Mouse (Mus musculus): ENCODE data around the gene Fads3. TPM values are rescaled to one million over a fixed set of nuclear protein-coding genes. Genes with fewer than 3 reads are reported as not detected.

Fads3 gene
- total and polyA plus RNA-seq, 2 experiments from 2014 or later, result 38.8 to 92.8 TPM

DNA sequence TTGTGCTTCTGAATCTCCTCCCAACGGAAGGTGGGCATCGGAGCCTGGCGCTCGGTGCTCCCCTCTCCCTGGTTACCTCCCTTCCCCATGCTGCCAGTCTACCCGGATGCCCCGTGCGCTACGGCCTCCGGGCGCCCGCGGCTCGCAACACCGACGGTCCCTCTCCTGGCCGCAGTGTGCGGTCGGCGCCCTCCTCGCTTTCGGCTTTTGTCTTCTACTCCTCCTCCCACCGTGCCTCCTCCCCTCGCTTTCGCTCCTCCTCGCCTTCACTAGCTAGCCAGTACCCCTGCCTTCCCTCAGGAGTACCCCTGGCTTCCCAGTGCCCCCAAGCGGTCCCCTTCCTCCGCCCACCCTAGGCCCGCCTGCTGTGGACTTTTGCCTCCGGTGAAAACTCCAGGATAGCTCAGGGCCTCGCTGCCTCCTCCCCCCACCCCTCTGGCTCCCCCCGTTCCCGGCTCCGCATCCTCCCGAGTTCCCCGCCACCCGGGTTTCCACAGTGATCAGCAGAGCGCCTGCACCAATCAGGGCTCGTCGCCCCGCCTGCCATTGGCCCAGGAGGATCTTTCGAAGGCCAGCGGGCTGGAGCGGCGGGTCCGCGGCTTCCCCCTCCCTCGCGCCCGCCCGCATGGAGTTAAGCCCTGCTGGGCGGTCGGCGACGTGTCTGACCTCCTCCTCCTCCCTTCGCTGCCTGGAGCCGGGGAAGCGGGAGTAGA is 60.1 kb downstream of the Fads3 start, which contains the start of gene Fads2:
Fads2 (minus strand) TSS at position 406 of the 713 bp plus-strand sequence.
- Histone ChIP-seq H3K27me3 (ENCODE audit: insufficient read depth, low read length) (no peaks in the 10 kb centered on the region), H3K9me3 (ENCODE audit: low read length) (no peaks in the 10 kb centered on the region), H3K4me1 (ENCODE audit: insufficient read depth, low read length) (peaks cover 35% of the 10 kb centered on the region; the same call in 1 of the 2 replicates), H3K4me2 (ENCODE audit: low read depth, low read length, poor library complexity, severe bottlenecking) (peak within 1 kb of the TSS; percentile 86), H3K27ac (ENCODE audit: low read depth, low read length) (peak within 1 kb of the TSS; percentile 85), H3K9ac (replicated peaks; ENCODE audit: low read length, poor library complexity, severe bottlenecking) (peak within 1 kb of the TSS; percentile 74), H3K4me3 (ENCODE audit: low read depth, low read length) (peak within 1 kb of the TSS; percentile 80), H3K36me3 (ENCODE audit: insufficient read depth, low read length) (no peaks in the 10 kb centered on the region)
- under 1% methylated on average over 50 of the region's 57 CpGs for WGBS
- peak; percentile 96 for DNase-seq (ENCODE audit: low spot score)
- TF ChIP-seq CTCF (IDR thresholded peaks at IDR 0.05), result peak; percentile 49
- peak; percentile 94 for ATAC-seq (ENCODE audit: low FRiP score)

DNA sequence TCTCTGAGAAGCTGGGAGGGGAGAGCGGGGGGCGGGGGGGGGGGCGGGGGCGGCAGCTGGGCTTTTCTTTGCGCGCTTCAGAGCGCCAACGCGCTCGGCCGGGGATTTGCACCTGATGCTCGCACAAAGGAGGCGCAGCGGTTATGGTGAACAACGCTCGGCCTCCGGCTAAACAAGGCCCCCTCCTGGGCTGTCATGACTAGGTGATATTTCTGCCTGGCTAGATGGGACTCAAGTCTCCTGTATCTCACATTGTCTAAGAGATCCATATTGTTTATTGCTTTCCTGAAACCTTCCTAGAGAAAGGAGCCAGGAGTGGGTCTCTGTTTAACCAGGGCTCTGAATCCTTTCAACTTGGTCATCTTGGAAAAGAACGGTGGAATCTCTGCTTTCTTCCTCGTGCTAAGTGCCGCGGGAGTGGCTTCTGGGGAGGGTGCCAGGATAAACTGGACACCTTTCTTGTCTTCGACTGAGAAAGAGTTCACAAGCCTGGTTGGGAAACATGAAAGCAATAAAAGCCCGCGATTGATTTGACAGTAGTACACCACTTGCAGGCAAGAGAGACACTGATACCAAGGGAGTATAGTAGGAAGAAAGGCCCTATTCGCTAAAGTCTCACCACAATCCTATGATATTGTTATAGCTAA is 60.8 kb downstream of the Fads3 start:
- TF ChIP-seq CTCF (IDR thresholded peaks at IDR 0.05), result peak; percentile 6; the same call in 1 of the 2 replicates
- Histone ChIP-seq H3K4me1 (ENCODE audit: insufficient read depth, low read length) (peaks cover 29% of the 10 kb centered on the region; the same call in 1 of the 2 replicates), H3K27ac (ENCODE audit: low read depth, low read length) (peak overlapping the region; percentile 85), H3K27me3 (ENCODE audit: insufficient read depth, low read length) (no peaks in the 10 kb centered on the region), H3K4me2 (ENCODE audit: low read depth, low read length, poor library complexity, severe bottlenecking) (peak overlapping the region; percentile 86), H3K4me3 (ENCODE audit: low read depth, low read length) (peak overlapping the region; percentile 80), H3K9me3 (ENCODE audit: low read length) (no peaks in the 10 kb centered on the region), H3K36me3 (ENCODE audit: insufficient read depth, low read length) (no peaks in the 10 kb centered on the region), H3K9ac (replicated peaks; ENCODE audit: low read length, poor library complexity, severe bottlenecking) (peak overlapping the region; percentile 74)
- DNase-seq (ENCODE audit: low spot score) (peak; percentile 32), ATAC-seq (ENCODE audit: low FRiP score) (no peak; the same call in 1 of the 2 replicates)
- 2% methylated on average over 22 of the region's 25 CpGs for WGBS

DNA sequence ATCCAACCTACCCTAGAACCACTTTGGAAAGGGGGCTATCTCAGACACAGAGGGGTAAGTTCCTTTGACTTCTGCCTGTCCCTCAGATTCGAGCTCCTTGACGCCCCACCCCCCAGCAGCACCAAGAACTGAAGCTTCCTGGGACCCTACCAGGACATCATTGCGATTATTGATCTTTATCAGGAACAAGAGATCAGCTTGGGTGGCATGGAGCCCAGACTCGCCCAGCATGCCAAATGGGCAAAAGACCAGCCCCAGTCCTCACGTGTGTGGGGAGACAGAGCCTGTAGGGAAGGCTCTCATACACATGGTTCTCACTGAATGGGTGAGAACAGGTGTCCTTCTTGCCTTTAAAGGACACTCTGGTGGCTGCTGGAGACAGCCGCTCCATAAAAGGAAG is 62.9 kb downstream of the Fads3 start:
- 78% methylated on average over 6 of the region's 6 CpGs for WGBS
- no peak for DNase-seq (ENCODE audit: low spot score)
- no peak for ATAC-seq (ENCODE audit: low FRiP score)

DNA sequence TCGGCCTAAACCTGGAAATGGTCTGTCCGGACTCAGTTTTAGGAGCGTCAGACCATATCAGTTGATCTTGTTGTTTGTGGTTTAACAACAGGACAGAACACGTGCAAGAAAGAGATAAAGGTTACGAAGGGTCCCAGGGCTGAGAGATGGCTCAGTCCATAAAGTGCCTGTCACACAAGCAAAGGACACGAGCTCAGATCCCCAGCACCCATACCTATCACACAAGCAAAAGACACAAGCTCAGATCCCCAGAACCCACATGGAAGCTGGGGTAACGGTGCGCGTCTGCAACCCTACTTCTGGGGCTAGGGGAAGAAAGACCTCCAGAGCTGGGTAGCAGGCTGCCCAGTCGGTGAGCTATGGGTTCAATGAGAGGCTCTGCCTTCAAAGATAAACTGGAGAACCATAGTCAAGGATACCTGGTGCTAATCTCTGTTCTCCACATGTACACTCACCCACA is 63.7 kb downstream of the Fads3 start:
- Histone ChIP-seq H3K36me3 (ENCODE audit: insufficient read depth, low read length) (no peaks in the 10 kb centered on the region), H3K4me3 (ENCODE audit: low read depth, low read length) (no peak overlapping the region), H3K9me3 (ENCODE audit: low read length) (no peaks in the 10 kb centered on the region), H3K27ac (ENCODE audit: low read depth, low read length) (no peak overlapping the region), H3K9ac (replicated peaks; ENCODE audit: low read length, poor library complexity, severe bottlenecking) (no peak overlapping the region), H3K4me1 (ENCODE audit: insufficient read depth, low read length) (0 out of 2 replicates have a peak, but pooled peaks cover 5% of the 10 kb centered on the region), H3K4me2 (ENCODE audit: low read depth, low read length, poor library complexity, severe bottlenecking) (no peak overlapping the region), H3K27me3 (ENCODE audit: insufficient read depth, low read length) (no peaks in the 10 kb centered on the region)
- TF ChIP-seq CTCF (IDR thresholded peaks at IDR 0.05), result no peak
- DNase-seq (ENCODE audit: low spot score) (no peak), ATAC-seq (ENCODE audit: low FRiP score) (no peak)
- WGBS, result 86% methylated on average over 10 of the region's 10 CpGs

More for the DNA sequence above, 62.9 kb downstream of the Fads3 start:
- H3K27ac ChIP-seq (ENCODE audit: low read depth, low read length), result no peak overlapping the region
- no peaks in the 10 kb centered on the region for H3K36me3 ChIP-seq (ENCODE audit: insufficient read depth, low read length)
- H3K4me2 ChIP-seq (ENCODE audit: low read depth, low read length, poor library complexity, severe bottlenecking), result no peak overlapping the region
- H3K9me3 ChIP-seq (ENCODE audit: low read length), result no peaks in the 10 kb centered on the region
- no peak overlapping the region for H3K9ac ChIP-seq (replicated peaks; ENCODE audit: low read length, poor library complexity, severe bottlenecking)
- no peak overlapping the region for H3K4me3 ChIP-seq (ENCODE audit: low read depth, low read length)
- peaks cover 13% of the 10 kb centered on the region; the same call in 1 of the 2 replicates for H3K4me1 ChIP-seq (ENCODE audit: insufficient read depth, low read length)
- H3K27me3 ChIP-seq (ENCODE audit: insufficient read depth, low read length), result no peaks in the 10 kb centered on the region
- no peak for TF ChIP-seq CTCF (IDR thresholded peaks at IDR 0.05)

DNA sequence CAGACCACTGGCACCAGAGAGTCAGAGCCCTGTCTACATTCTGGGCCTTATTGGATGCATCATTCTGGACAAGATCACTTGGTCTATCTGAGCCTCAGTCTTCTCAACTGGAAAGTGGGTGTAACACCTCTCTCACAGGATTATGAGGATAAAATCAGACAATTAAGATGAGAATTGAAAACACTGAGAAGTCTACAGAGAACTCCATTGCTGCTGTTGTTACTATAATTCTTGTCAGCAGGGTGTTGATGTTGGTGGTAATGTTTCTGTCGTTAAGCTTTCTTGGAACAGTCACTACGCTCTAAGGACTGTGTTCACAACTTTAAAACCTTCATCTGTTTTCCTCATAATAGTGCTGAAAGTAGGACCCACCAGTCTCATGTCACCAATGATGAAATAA is 65.3 kb downstream of the Fads3 start:
- DNase-seq (ENCODE audit: low spot score) (no peak), ATAC-seq (ENCODE audit: low FRiP score) (no peak)
- Histone ChIP-seq H3K4me2 (ENCODE audit: low read depth, low read length, poor library complexity, severe bottlenecking) (no peak overlapping the region), H3K4me3 (ENCODE audit: low read depth, low read length) (no peak overlapping the region), H3K27me3 (ENCODE audit: insufficient read depth, low read length) (no peaks in the 10 kb centered on the region), H3K36me3 (ENCODE audit: insufficient read depth, low read length) (no peaks in the 10 kb centered on the region), H3K9ac (replicated peaks; ENCODE audit: low read length, poor library complexity, severe bottlenecking) (no peak overlapping the region), H3K4me1 (ENCODE audit: insufficient read depth, low read length) (0 out of 2 replicates have a peak, but pooled peaks cover 5% of the 10 kb centered on the region), H3K27ac (ENCODE audit: low read depth, low read length) (no peak overlapping the region), H3K9me3 (ENCODE audit: low read length) (no peaks in the 10 kb centered on the region)
- WGBS, result 93% methylated on average over 2 of the region's 2 CpGs
- no peak for TF ChIP-seq CTCF (IDR thresholded peaks at IDR 0.05)

All from midbrain, postnatal 0 days (tissue).